Mouse (Mus musculus): Measurements from ENCODE around the gene Msx1. TPM values are rescaled to one million over a fixed set of nuclear protein-coding genes. Genes with fewer than 3 reads are reported as not detected.

Gene Msx1
- polyA plus RNA-seq, 2 experiments = 81.2 to 122 TPM

GRCm38 (mm10) chr5:37822791-37823720 is 1.3 kb downstream of the Msx1 start:
- Histone ChIP-seq H3K27ac (replicated peaks; ENCODE audit: low read depth, low read length) (peak overlapping the region; percentile 78), H3K9me3 (ENCODE audit: control insufficient read depth, low read length) (no peaks in the 10 kb centered on the region), H3K36me3 (ENCODE audit: control insufficient read depth, insufficient read depth, low read length) (0 out of 2 replicates have a peak, but pooled peaks cover 3% of the 10 kb centered on the region), H3K9ac (ENCODE audit: low read depth, low read length, severe bottlenecking) (peak overlapping the region; percentile 81), H3K4me1 (ENCODE audit: control insufficient read depth, insufficient read depth, low read length) (peaks cover 27% of the 10 kb centered on the region), H3K4me2 (replicated peaks; ENCODE audit: low read depth, low read length, severe bottlenecking) (peak overlapping the region; percentile 84), H3K4me3 (replicated peaks; ENCODE audit: low read length) (peak overlapping the region; percentile 60), H3K27me3 (ENCODE audit: control insufficient read depth, insufficient read depth, low read length) (peaks cover 65% of the 10 kb centered on the region)
- no peak for TF ChIP-seq POLR2A (IDR thresholded peaks at IDR 0.05; ENCODE audit: borderline replicate concordance, extremely low read depth, insufficient read depth, insufficient read length)
- WGBS = 1% methylated on average over 42 of the region's 42 CpGs
- ATAC-seq (ENCODE audit: low FRiP score, low read depth) (no peak), DNase-seq (ENCODE audit: low spot score) (peak; percentile 17)

- Histone ChIP-seq H3K4me1 (ENCODE audit: control insufficient read depth, insufficient read depth, low read length) (peaks cover 30% of the 10 kb centered on the region), H3K4me3 (replicated peaks; ENCODE audit: low read length) (peak overlapping the region; percentile 60), H3K9ac (ENCODE audit: low read depth, low read length, severe bottlenecking) (peak overlapping the region; percentile 81), H3K9me3 (ENCODE audit: control insufficient read depth, low read length) (no peaks in the 10 kb centered on the region), H3K27ac (replicated peaks; ENCODE audit: low read depth, low read length) (peak overlapping the region; percentile 78), H3K4me2 (replicated peaks; ENCODE audit: low read depth, low read length, severe bottlenecking) (peak overlapping the region; percentile 84), H3K27me3 (ENCODE audit: control insufficient read depth, insufficient read depth, low read length) (peaks cover 64% of the 10 kb centered on the region), H3K36me3 (ENCODE audit: control insufficient read depth, insufficient read depth, low read length) (0 out of 2 replicates have a peak, but pooled peaks cover 3% of the 10 kb centered on the region)
- no peak for DNase-seq (ENCODE audit: low spot score)
- no peak for TF ChIP-seq POLR2A (IDR thresholded peaks at IDR 0.05; ENCODE audit: borderline replicate concordance, extremely low read depth, insufficient read depth, insufficient read length)
- 15% methylated on average over 11 of the region's 11 CpGs for WGBS
- no peak for ATAC-seq (ENCODE audit: low FRiP score, low read depth)
Observed at GRCm38 (mm10) chr5:37822116-37822707, 2.2 kb downstream of the Msx1 start.

- ATAC-seq (ENCODE audit: low FRiP score, low read depth) (no peak), DNase-seq (ENCODE audit: low spot score) (no peak)
- H3K36me3 ChIP-seq (ENCODE audit: control insufficient read depth, insufficient read depth, low read length) = 0 out of 2 replicates have a peak, but pooled peaks cover 3% of the 10 kb centered on the region
- 9% methylated on average over 25 of the region's 27 CpGs for WGBS
- peak overlapping the region; percentile 60 for H3K4me3 ChIP-seq (replicated peaks; ENCODE audit: low read length)
- peaks cover 66% of the 10 kb centered on the region for H3K27me3 ChIP-seq (ENCODE audit: control insufficient read depth, insufficient read depth, low read length)
- H3K4me1 ChIP-seq (ENCODE audit: control insufficient read depth, insufficient read depth, low read length) = peaks cover 28% of the 10 kb centered on the region
- peak overlapping the region; percentile 81 for H3K9ac ChIP-seq (ENCODE audit: low read depth, low read length, severe bottlenecking)
- no peak for TF ChIP-seq POLR2A (IDR thresholded peaks at IDR 0.05; ENCODE audit: borderline replicate concordance, extremely low read depth, insufficient read depth, insufficient read length)
- peak overlapping the region; percentile 69 for H3K27ac ChIP-seq (replicated peaks; ENCODE audit: low read depth, low read length)
- H3K9me3 ChIP-seq (ENCODE audit: control insufficient read depth, low read length) = no peaks in the 10 kb centered on the region
- H3K4me2 ChIP-seq (replicated peaks; ENCODE audit: low read depth, low read length, severe bottlenecking) = peak overlapping the region; percentile 84
Observed at GRCm38 (mm10) chr5:37821111-37821601, 3.2 kb downstream of the Msx1 start.

- H3K36me3 ChIP-seq (ENCODE audit: control insufficient read depth, insufficient read depth, low read length) = 0 out of 2 replicates have a peak, but pooled peaks cover 3% of the 10 kb centered on the region
- peak overlapping the region; percentile 69 for H3K27ac ChIP-seq (replicated peaks; ENCODE audit: low read depth, low read length)
- H3K9ac ChIP-seq (ENCODE audit: low read depth, low read length, severe bottlenecking) = peak overlapping the region; percentile 81
- H3K4me3 ChIP-seq (replicated peaks; ENCODE audit: low read length) = peak overlapping the region; percentile 60
- TF ChIP-seq POLR2A (IDR thresholded peaks at IDR 0.05; ENCODE audit: borderline replicate concordance, extremely low read depth, insufficient read depth, insufficient read length) = no peak
- peaks cover 23% of the 10 kb centered on the region for H3K4me1 ChIP-seq (ENCODE audit: control insufficient read depth, insufficient read depth, low read length)
- peak overlapping the region; percentile 84 for H3K4me2 ChIP-seq (replicated peaks; ENCODE audit: low read depth, low read length, severe bottlenecking)
- peaks cover 66% of the 10 kb centered on the region for H3K27me3 ChIP-seq (ENCODE audit: control insufficient read depth, insufficient read depth, low read length)
- H3K9me3 ChIP-seq (ENCODE audit: control insufficient read depth, low read length) = no peaks in the 10 kb centered on the region
- 15% methylated on average over 8 of the region's 8 CpGs for WGBS
- ATAC-seq (ENCODE audit: low FRiP score, low read depth) (no peak), DNase-seq (ENCODE audit: low spot score) (peak; percentile 34)
Observed at GRCm38 (mm10) chr5:37820689-37821088, 3.7 kb downstream of the Msx1 start.

GRCm38 (mm10) chr5:37819971-37820370 is 4.4 kb downstream of the Msx1 start:
- Histone ChIP-seq H3K27me3 (ENCODE audit: control insufficient read depth, insufficient read depth, low read length) (peaks cover 64% of the 10 kb centered on the region), H3K4me2 (replicated peaks; ENCODE audit: low read depth, low read length, severe bottlenecking) (peak overlapping the region; percentile 39), H3K4me1 (ENCODE audit: control insufficient read depth, insufficient read depth, low read length) (peaks cover 22% of the 10 kb centered on the region), H3K27ac (replicated peaks; ENCODE audit: low read depth, low read length) (peak overlapping the region; percentile 53), H3K4me3 (replicated peaks; ENCODE audit: low read length) (peak overlapping the region; percentile 23), H3K36me3 (ENCODE audit: control insufficient read depth, insufficient read depth, low read length) (0 out of 2 replicates have a peak, but pooled peaks cover 3% of the 10 kb centered on the region), H3K9ac (ENCODE audit: low read depth, low read length, severe bottlenecking) (peak overlapping the region; percentile 38), H3K9me3 (ENCODE audit: control insufficient read depth, low read length) (no peaks in the 10 kb centered on the region)
- 17% methylated on average over 3 of the region's 3 CpGs for WGBS
- ATAC-seq (ENCODE audit: low FRiP score, low read depth) (no peak), DNase-seq (ENCODE audit: low spot score) (no peak)
- no peak for TF ChIP-seq POLR2A (IDR thresholded peaks at IDR 0.05; ENCODE audit: borderline replicate concordance, extremely low read depth, insufficient read depth, insufficient read length)
